Mouse (Mus musculus) thymus, adult 2 months (tissue): ENCODE data around the gene R3hdm4.

Source experiments
- CTCF ChIP-seq: fragments of 200-500 bp; IDR thresholded peaks from 2 replicates; pipeline ENCODE4 v1.5.1; 2012; ENCODE audit warnings: mild to moderate bottlenecking, control low read depth, low read length, moderate library complexity, borderline replicate concordance; ENCODE audit not compliant: control insufficient read depth, poor library complexity, insufficient read depth; ENCODE audit errors: extremely low read depth
- POLR2A ChIP-seq: fragments of 200-500 bp; IDR thresholded peaks from 2 replicates; pipeline ENCODE4 v1.6.1; 2012; ENCODE audit warnings: mild to moderate bottlenecking, low read length, control low read depth, moderate library complexity; ENCODE audit not compliant: control insufficient read depth, poor library complexity, insufficient read depth; ENCODE audit errors: extremely low read depth

DNA sequence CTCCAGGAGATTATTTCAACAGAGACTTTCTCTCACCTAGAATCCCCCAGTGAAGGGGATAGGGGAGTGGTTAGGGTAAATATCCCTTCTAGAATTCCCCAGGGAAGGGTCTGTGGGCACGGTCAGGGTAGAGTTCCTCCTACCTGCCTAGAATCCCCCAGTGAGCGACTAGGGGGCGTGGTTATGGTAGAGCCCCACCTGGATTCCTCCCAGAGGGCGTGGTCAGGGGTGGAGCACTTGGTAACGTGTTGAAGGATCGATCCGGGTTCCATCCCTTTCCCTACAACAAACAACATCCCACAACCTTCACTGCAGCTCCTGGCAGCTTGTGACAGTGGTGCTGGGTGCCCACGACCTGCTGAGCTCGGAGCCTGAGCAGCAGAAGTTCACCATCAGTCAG, 40.3 kb downstream of the R3hdm4 start:
- TF ChIP-seq CTCF (no peak), POLR2A (no peak)
